Mouse (Mus musculus): ENCODE measurements at regions not wholly inside any gene's neighbourhood (a gene's known extent, or its start where the extent isn't known, plus 50 kb on each side); places are given as distances from the start of the nearest gene placed in this dataset.

DNA sequence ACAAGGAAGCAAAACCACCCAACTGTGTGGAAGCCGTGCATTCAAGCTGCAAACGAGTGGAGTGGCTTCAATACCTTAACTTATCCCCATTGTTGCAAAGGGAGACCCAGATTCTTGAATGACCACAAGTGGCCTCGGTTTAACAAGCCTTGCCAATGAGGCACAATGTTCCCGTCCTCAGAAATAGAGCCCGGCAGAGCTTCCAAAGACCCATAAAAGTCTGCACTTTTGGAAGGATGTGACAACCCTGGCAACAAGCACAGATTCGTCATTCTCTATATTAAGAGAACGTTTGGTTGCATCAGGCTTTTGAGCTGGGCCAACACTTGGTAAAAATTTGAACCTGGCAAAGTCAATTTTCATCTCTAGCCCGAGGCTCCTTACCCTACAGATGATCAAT lies 108.9 kb upstream of the Bcl6 start:
- TF ChIP-seq GATA1 (IDR thresholded peaks at IDR 0.05; ENCODE audit: borderline replicate concordance, low read length), result no peak
- TF ChIP-seq FLI1 (IDR thresholded peaks at IDR 0.05; ENCODE audit: low read length), result no peak
